Mouse (Mus musculus) heart, adult 2 months (tissue): ENCODE data around the gene Olfr385. TPM values are rescaled to one million over a fixed set of nuclear protein-coding genes. Genes with fewer than 3 reads are reported as not detected.
"Not testable (repeated sequence)": the region's sequence is repeated elsewhere in the genome, so short reads cannot be mapped to it uniquely, and the experiment has no call there.

ENCODE experiments used
- DNase-seq, 2 experiments: peaks; one replicate each; pipeline ENCODE4 v3.0.0; 2021
- H3K27ac ChIP-seq: fragments of 200-600 bp; 2 replicates; pipeline ENCODE4 v1.8.1; 2022
- H3K27me3 ChIP-seq: fragments of 200-500 bp; 2 replicates; pipeline ENCODE4 v1.6.1; 2012; ENCODE audit warnings: mild to moderate bottlenecking, low read length, inconsistent platforms, mixed read lengths; ENCODE audit not compliant: control insufficient read depth, insufficient read depth
- H3K36me3 ChIP-seq: fragments of 200-500 bp; 2 replicates; pipeline ENCODE4 v1.6.1; 2012; ENCODE audit warnings: low read length, inconsistent platforms; ENCODE audit not compliant: control insufficient read depth, insufficient read depth
- H3K4me1 ChIP-seq: fragments of 200-500 bp; 2 replicates; pipeline ENCODE4 v1.6.1; 2011; ENCODE audit warnings: low read length; ENCODE audit not compliant: control insufficient read depth, insufficient read depth
- H3K4me3 ChIP-seq: fragments of 200-600 bp; 2 replicates; pipeline ENCODE4 v1.8.1; 2022
- H3K79me2 ChIP-seq: fragments of 200-500 bp; replicated peaks from 2 replicates; pipeline ENCODE4 v1.6.1; 2012; ENCODE audit warnings: mild to moderate bottlenecking, inconsistent platforms, low read length, moderate library complexity, mixed read lengths; ENCODE audit not compliant: control insufficient read depth, insufficient read depth
- H3K9ac ChIP-seq: fragments of 200-500 bp; 2 replicates; pipeline ENCODE4 v1.6.1; 2012; ENCODE audit warnings: low read depth, mild to moderate bottlenecking, control low read depth, inconsistent platforms, low read length, mixed read lengths
- CTCF ChIP-seq: fragments of 200-600 bp; IDR thresholded peaks from 2 replicates; pipeline ENCODE4 v1.8.1; 2022; ENCODE audit warnings: antibody characterized with exemption, mild to moderate bottlenecking, moderate library complexity
- EP300 ChIP-seq: fragments of 200-500 bp; IDR thresholded peaks from 2 replicates; pipeline ENCODE4 v1.6.1; 2011; ENCODE audit warnings: low read depth, low read length, control low read depth; ENCODE audit not compliant: insufficient read depth
- POLR2A ChIP-seq: fragments of 200-500 bp; IDR thresholded peaks from 2 replicates; pipeline ENCODE4 v1.6.1; 2011; ENCODE audit warnings: mild to moderate bottlenecking, low read depth, low read length, control low read depth; ENCODE audit not compliant: insufficient read depth
- WGBS: fragments of 180-500 bp; shearing (Covaris S2); methylation state at CpG from one replicate; pipeline ENCODE4 v1.1.7; 2018; 5-methylcytosine and 5-hydroxymethylcytosine counted together
- intact Hi-C: fragments of 180-260 bp; cut with DNase I; formaldehyde crosslinking; loops from one replicate; pipeline ENCODE4 v1.15.1; 2025
- long read RNA-seq: library from polyadenylated mRNA; stranded (forward); transcript quantifications from one replicate; pipeline ENCODE4 v2.0.0, GENCODE M21; 2021
- polyA plus RNA-seq: library from polyadenylated mRNA; depleted of rRNA; stranded (reverse); fragments of >200 nt; gene quantifications from 2 replicates; pipeline ENCODE4 v1.2.3, GENCODE M21; 2012; rRNA removed
- total RNA-seq, 2 experiments: library from RNA; stranded (reverse); gene quantifications; 2 replicates each; pipeline ENCODE4 v1.2.3; 2021

Olfr385 gene
- total RNA-seq (not detected), polyA plus RNA-seq (not detected in 2 replicates)
- long read RNA-seq: 0 reads

- Histone ChIP-seq H3K27me3 (no peaks in the 10 kb centered on the region), H3K9ac (no peak within 1 kb of the TSS), H3K79me2 (no peaks in the 10 kb centered on the region), H3K4me1 (no peaks in the 10 kb centered on the region), H3K27ac (no peak within 1 kb of the TSS), H3K36me3 (no peaks in the 10 kb centered on the region), H3K4me3 (no peak within 1 kb of the TSS)
- DNase-seq: no peak
- intact Hi-C loops: no loop called here
- TF ChIP-seq EP300 (no peak), CTCF (no peak), POLR2A (no peak)
These were observed at the start of gene Olfr385 for GRCm38 (mm10) chr11:73592908-73593307. TSS of gene Olfr385 (minus strand) at chr11:73593008.

- H3K79me2 ChIP-seq: no peaks in the 10 kb centered on the region
- intact Hi-C loops: loop anchor here (2.0 kb wide), 1 partner anchor 45 kb away; no protein-coding TSS in a partner anchor
- TF ChIP-seq CTCF: no peak
- TF ChIP-seq POLR2A: no peak
- TF ChIP-seq EP300: no peak
- no peaks in the 10 kb centered on the region for H3K4me1 ChIP-seq
- no peaks in the 10 kb centered on the region for H3K36me3 ChIP-seq
- no peak for DNase-seq
- H3K27me3 ChIP-seq: no peaks in the 10 kb centered on the region
- no peak within 1 kb of the TSS for H3K27ac ChIP-seq
- no peak within 1 kb of the TSS for H3K9ac ChIP-seq
- H3K4me3 ChIP-seq: no peak within 1 kb of the TSS
These were observed 5.5 kb upstream of the Olfr385 start, which contains the start of gene Olfr384 for GRCm38 (mm10) chr11:73598294-73598693. TSS of gene Olfr384 (plus strand) at chr11:73598594.

GRCm38 (mm10) chr11:73583188-73583587 is 9.6 kb downstream of the Olfr385 start:
- intact Hi-C loops, H3K79me2 ChIP-seq, H3K4me1 ChIP-seq, DNase-seq, H3K9ac ChIP-seq, H3K27ac ChIP-seq, H3K4me3 ChIP-seq, H3K27me3 ChIP-seq, H3K36me3 ChIP-seq: not testable (repeated sequence)
- WGBS: 54% methylated on average over 1 of the region's 1 CpGs

GRCm38 (mm10) chr11:73579871-73580270 is 12.9 kb downstream of the Olfr385 start:
- intact Hi-C loops: no loop called here
- DNase-seq: no peak
- H3K9ac ChIP-seq: no peak overlapping the region
- TF ChIP-seq CTCF: no peak
- H3K36me3 ChIP-seq: no peaks in the 10 kb centered on the region
- no peak overlapping the region for H3K4me3 ChIP-seq
- H3K4me1 ChIP-seq: no peaks in the 10 kb centered on the region
- no peaks in the 10 kb centered on the region for H3K79me2 ChIP-seq
- H3K27ac ChIP-seq: no peak overlapping the region
- H3K27me3 ChIP-seq: no peaks in the 10 kb centered on the region

Other genes with a start within 250 kb of the Olfr385 start
- gene Olfr20, start 242.2 kb downstream of the Olfr385 start, total RNA-seq: not detected
- not detected in 2 replicates for gene Olfr20, start 242.2 kb downstream of the Olfr385 start, polyA plus RNA-seq
- not detected for gene Olfr376, start 221.8 kb downstream of the Olfr385 start, total RNA-seq
- gene Olfr376, start 221.8 kb downstream of the Olfr385 start, polyA plus RNA-seq: not detected in 2 replicates
- not detected for gene Olfr1, start 193.4 kb downstream of the Olfr385 start, total RNA-seq
- not detected in 2 replicates for gene Olfr1, start 193.4 kb downstream of the Olfr385 start, polyA plus RNA-seq
- not detected for gene Olfr378, start 164.5 kb downstream of the Olfr385 start, total RNA-seq
- gene Olfr378, start 164.5 kb downstream of the Olfr385 start, polyA plus RNA-seq: not detected in 2 replicates
- gene Olfr380, start 135.5 kb downstream of the Olfr385 start, total RNA-seq: not detected
- not detected in 2 replicates for gene Olfr380, start 135.5 kb downstream of the Olfr385 start, polyA plus RNA-seq
- gene Olfr381, start 101.4 kb downstream of the Olfr385 start, total RNA-seq: not detected
- gene Olfr381, start 101.4 kb downstream of the Olfr385 start, polyA plus RNA-seq: not detected in 2 replicates
- not detected for gene Olfr382, start 75.8 kb downstream of the Olfr385 start, total RNA-seq
- gene Olfr382, start 75.8 kb downstream of the Olfr385 start, polyA plus RNA-seq: not detected in 2 replicates
- gene Olfr384, start 5.6 kb upstream of the Olfr385 start, total RNA-seq: not detected
- gene Olfr384, start 5.6 kb upstream of the Olfr385 start, polyA plus RNA-seq: not detected in 2 replicates
- gene Zfp735, start 95.8 kb upstream of the Olfr385 start, total RNA-seq: not detected
- not detected in 2 replicates for gene Zfp735, start 95.8 kb upstream of the Olfr385 start, polyA plus RNA-seq
- not detected for gene Olfr389, start 187.7 kb upstream of the Olfr385 start, total RNA-seq
- not detected in 2 replicates for gene Olfr389, start 187.7 kb upstream of the Olfr385 start, polyA plus RNA-seq
- not detected for gene Olfr390, start 190.0 kb upstream of the Olfr385 start, total RNA-seq
- not detected in 2 replicates for gene Olfr390, start 190.0 kb upstream of the Olfr385 start, polyA plus RNA-seq
- not detected for gene Olfr391-ps, start 210.0 kb upstream of the Olfr385 start, total RNA-seq
- gene Olfr391-ps, start 210.0 kb upstream of the Olfr385 start, polyA plus RNA-seq: not detected in 2 replicates
- not detected for gene Olfr392, start 224.0 kb upstream of the Olfr385 start, total RNA-seq
- gene Olfr392, start 224.0 kb upstream of the Olfr385 start, polyA plus RNA-seq: not detected in 2 replicates